Mouse (Mus musculus) liver (tissue): ENCODE results near the gene Ifih1.
A peak's percentile ranks its signal among the peaks of the same experiment; 100 is the strongest.

Experiments
- DNase-seq: peaks from one replicate; pipeline ENCODE4 v3.0.0-alpha.2; 2020; ENCODE audit warnings: mixed read lengths

The Ifih1 gene

GRCm38 (mm10) chr2:62630446-62630845 lies 15.6 kb downstream of the Ifih1 start:
- peak; percentile 16 for DNase-seq

GRCm38 (mm10) chr2:62628356-62628755 lies 17.7 kb downstream of the Ifih1 start:
- no peak for DNase-seq

GRCm38 (mm10) chr2:62627728-62628127 lies 18.3 kb downstream of the Ifih1 start:
- DNase-seq, result no peak

GRCm38 (mm10) chr2:62623024-62623441 lies 23.0 kb downstream of the Ifih1 start:
- no peak for DNase-seq

GRCm38 (mm10) chr2:62619679-62620078 lies 26.4 kb downstream of the Ifih1 start:
- peak; percentile 72 for DNase-seq

- peak; percentile 81 for DNase-seq
These were observed 27.1 kb downstream of the Ifih1 start for GRCm38 (mm10) chr2:62618934-62619341.

GRCm38 (mm10) chr2:62613133-62613532 lies 32.9 kb downstream of the Ifih1 start:
- peak; percentile 12 for DNase-seq

GRCm38 (mm10) chr2:62606205-62606604 lies 39.9 kb downstream of the Ifih1 start:
- DNase-seq, result no peak

- DNase-seq, result no peak
These were observed 42.5 kb downstream of the Ifih1 start for GRCm38 (mm10) chr2:62603530-62603929.

- DNase-seq, result no peak
These were observed 49.5 kb downstream of the Ifih1 start for GRCm38 (mm10) chr2:62596586-62596985.

- no peak for DNase-seq
These were observed 51.6 kb downstream of the Ifih1 start for GRCm38 (mm10) chr2:62594491-62594890.

GRCm38 (mm10) chr2:62591555-62591954 lies 54.5 kb downstream of the Ifih1 start:
- DNase-seq, result no peak

- peak; percentile 23 for DNase-seq
These were observed 56.7 kb downstream of the Ifih1 start for GRCm38 (mm10) chr2:62589333-62589732.

GRCm38 (mm10) chr2:62585769-62586168 lies 60.3 kb downstream of the Ifih1 start:
- DNase-seq, result no peak

GRCm38 (mm10) chr2:62574962-62575361 lies 71.1 kb downstream of the Ifih1 start:
- DNase-seq, result no peak

GRCm38 (mm10) chr2:62574250-62574649 lies 71.8 kb downstream of the Ifih1 start:
- no peak for DNase-seq

GRCm38 (mm10) chr2:62573753-62574159 lies 72.3 kb downstream of the Ifih1 start, which contains the start of gene Fap:
Fap (minus strand) TSS chr2:62574075.
- no peak for DNase-seq

- DNase-seq, result no peak
These were observed 72.8 kb downstream of the Ifih1 start for GRCm38 (mm10) chr2:62573099-62573752.

GRCm38 (mm10) chr2:62564687-62565086 lies 81.4 kb downstream of the Ifih1 start:
- DNase-seq, result no peak

GRCm38 (mm10) chr2:62562661-62563485 lies 83.2 kb downstream of the Ifih1 start:
- DNase-seq, result no peak

GRCm38 (mm10) chr2:62557417-62557816 lies 88.6 kb downstream of the Ifih1 start:
- no peak for DNase-seq

GRCm38 (mm10) chr2:62556349-62556748 lies 89.7 kb downstream of the Ifih1 start:
- no peak for DNase-seq

GRCm38 (mm10) chr2:62549659-62550058 lies 96.4 kb downstream of the Ifih1 start:
- DNase-seq, result peak; percentile 8

GRCm38 (mm10) chr2:62549131-62549530 lies 96.9 kb downstream of the Ifih1 start:
- DNase-seq, result no peak
